ENCODE assay signal across 23 mouse cellular contexts in genomic region chr4:59610411-59610810, GRCm38 (mm10). TPM values are rescaled to one million over a fixed set of nuclear protein-coding genes. Genes with fewer than 3 reads are reported as not detected.
DNase-seq lines count a peak whose midpoint lies in the region; ATAC-seq and TF ChIP-seq lines count a peak whose summit lies in the region.
"Had no signal": no experiment of that assay in that cellular context is flagged by ENCODE, and none has a peak within 500 bp of the region (broad histone marks: within the 10 kb centered on the region; RNA-seq: fewer than 3 reads in every experiment).

No protein-coding gene starts in this region.

- H3K36me3 ChIP-seq in lung, embryonic 14.5 days (ENCODE audit: insufficient read depth): no peaks in the 10 kb centered on the region
- H3K36me3 ChIP-seq in MEL (ENCODE audit: control insufficient read depth in 1 of 2, insufficient read depth in 2 of 2, low read length in 2 of 2): no peaks in the 10 kb centered on the region; a peak in 1 of 4 replicates
- H3K36me3 ChIP-seq: forebrain, embryonic 10.5 days had no signal

- WGBS in lung, embryonic 14.5 days: 59% methylated on average over 3 of the region's 3 CpGs

- H3K9me3 ChIP-seq in lung, embryonic 14.5 days (ENCODE audit: low read depth, low read length): no peaks in the 10 kb centered on the region
- H3K9me3 ChIP-seq in MEL (replicated peaks; ENCODE audit: insufficient read depth, low read length): no peaks in the 10 kb centered on the region
- H3K9me3 ChIP-seq: embryonic facial prominence, embryonic 15.5 days; forebrain, embryonic 10.5 days; G1E; heart, embryonic 10.5 days; hindbrain, embryonic 13.5 days had no signal

- no peaks in the 10 kb centered on the region for H3K27me3 ChIP-seq in lung, embryonic 14.5 days (ENCODE audit: insufficient read depth, low read length)
- no peaks in the 10 kb centered on the region for H3K27me3 ChIP-seq in MEL (ENCODE audit: control insufficient read depth in 1 of 2, insufficient read depth in 2 of 2, low read length in 2 of 2)
- H3K27me3 ChIP-seq: embryonic facial prominence, embryonic 15.5 days; hindbrain, embryonic 13.5 days had no signal

- no peak for TF ChIP-seq POLR2A in MEL (IDR thresholded peaks at IDR 0.05; ENCODE audit: control insufficient read depth in 1 of 2, insufficient read depth in 1 of 2, low read depth in 1 of 2, low read length in 2 of 2, poor library complexity in 1 of 2)

- ATAC-seq in lung, embryonic 14.5 days (ENCODE audit: insufficient read depth): peak; percentile 17; the same call in 1 of the 2 replicates
- ATAC-seq: forebrain, embryonic 14.5 days; hindbrain, postnatal 0 days had no signal

- H3K27ac ChIP-seq in lung, embryonic 14.5 days (ENCODE audit: low read depth): no peak overlapping the region
- no peak overlapping the region for H3K27ac ChIP-seq in MEL (ENCODE audit: control insufficient read depth, low read depth, low read length)
- H3K27ac ChIP-seq: embryonic facial prominence, embryonic 15.5 days; forebrain, embryonic 10.5 days; heart, embryonic 10.5 days; hindbrain, embryonic 13.5 days; hindbrain, postnatal 0 days had no signal

- TF ChIP-seq CTCF in lung, embryonic 14.5 days (IDR thresholded peaks at IDR 0.05; ENCODE audit: low read depth): no peak
- no peak for TF ChIP-seq CTCF in MEL (IDR thresholded peaks at IDR 0.05 in 2 of 3, conservative IDR thresholded peaks at IDR 0.05 in 1 of 3; ENCODE audit: control insufficient read depth in 1 of 3, insufficient read depth in 1 of 3, low read depth in 2 of 3, low read length in 3 of 3, poor library complexity in 1 of 3, severe bottlenecking in 1 of 3)

- H3K4me2 ChIP-seq in lung, embryonic 14.5 days: no peak overlapping the region
- H3K4me2 ChIP-seq: embryonic facial prominence, embryonic 15.5 days; hindbrain, embryonic 13.5 days had no signal

- no peak for TF ChIP-seq EP300 in MEL (IDR thresholded peaks at IDR 0.05; ENCODE audit: low read depth in 1 of 2, low read length in 2 of 2)

- peak; percentile 69 for DNase-seq in lung, embryonic 14.5 days
- DNase-seq in lung, postnatal 10 days: no peak
- peak; percentile 22 for DNase-seq in 416B (ENCODE audit: low read depth)
- peak; percentile 39 for DNase-seq in A20 (ENCODE audit: low read depth, low spot score)
- DNase-seq in MEL (ENCODE audit: low read depth, low spot score): no peak
- DNase-seq in layer of hippocampus, adult 11-12 months (ENCODE audit: low spot score): no peak
- no peak for DNase-seq in adrenal gland, postnatal 14 days
- DNase-seq in adrenal gland, postnatal 4 days (ENCODE audit: low spot score in 2 of 2): no peak
- DNase-seq: adrenal gland, postnatal 10 days; cerebellum, adult 18-20 months; cerebellum, adult 9-11 months; cerebellum, postnatal 36 days; gastrocnemius, postnatal 36 days; heart, adult 18-20 months; heart, postnatal 14 days had no signal

- no peaks in the 10 kb centered on the region for H3K79me2 ChIP-seq in MEL (ENCODE audit: control insufficient read depth, insufficient read depth, low read length, poor library complexity)

- no peak overlapping the region for H3K4me3 ChIP-seq in lung, embryonic 14.5 days (ENCODE audit: low read depth, low read length)
- H3K4me3 ChIP-seq in MEL (ENCODE audit: control insufficient read depth in 1 of 2, insufficient read depth in 1 of 2, low read depth in 2 of 2, low read length in 2 of 2): no peak overlapping the region
- H3K4me3 ChIP-seq: embryonic facial prominence, embryonic 15.5 days; erythroblast, embryonic 14.5 days; forebrain, embryonic 10.5 days; heart, embryonic 10.5 days; hindbrain, embryonic 13.5 days had no signal

- H3K4me1 ChIP-seq in lung, embryonic 14.5 days (ENCODE audit: insufficient read depth): no peaks in the 10 kb centered on the region
- no peaks in the 10 kb centered on the region for H3K4me1 ChIP-seq in MEL (ENCODE audit: control insufficient read depth in 1 of 2, insufficient read depth in 2 of 2, low read length in 2 of 2)
- H3K4me1 ChIP-seq: embryonic facial prominence, embryonic 15.5 days; forebrain, embryonic 10.5 days; heart, embryonic 10.5 days; hindbrain, embryonic 13.5 days had no signal

- H3K9ac ChIP-seq in lung, embryonic 14.5 days: no peak overlapping the region
- H3K9ac ChIP-seq in MEL (ENCODE audit: control insufficient read depth, low read depth, low read length, poor library complexity, severe bottlenecking): no peak overlapping the region
- H3K9ac ChIP-seq: embryonic facial prominence, embryonic 15.5 days; hindbrain, embryonic 13.5 days had no signal

- TF ChIP-seq RAD21 in MEL (IDR thresholded peaks at IDR 0.05; ENCODE audit: low read depth, low read length): no peak

TF ChIP-seq in MEL, 35 proteins besides CTCF, POLR2A, EP300 and RAD21:
- 0 out of 2 replicates have a peak, but pooled peaks have one; percentile 20 for TF ChIP-seq TCF12 (IDR thresholded peaks at IDR 0.05; ENCODE audit: low read depth, low read length)
- no peak for TF ChIP-seq JUND (IDR thresholded peaks at IDR 0.05; ENCODE audit: low read depth, low read length)
TF ChIP-seq in MEL: peak in this region for 1.

RNA-seq across cellular contexts. Expression of gene E130308A19Rik, which starts 15.6 kb away (rescaled TPM):
- 29.3 and 29.6 TPM in 2 replicates for polyA plus RNA-seq in lung, embryonic 14.5 days (2014; fragmentation: Nextera tagmentation; extraction: Ambion mirVana)
- total RNA-seq in MEL (2012; rRNA removed): 4.0 and 5.6 TPM in 2 replicates
- 10 to 100 TPM in 1 of 2 experiments, not detected in 1; 12.5 TPM for polyA plus RNA-seq in MEL (2012; ENCODE audit: insufficient read depth in 1 of 2, insufficient read length in 2 of 2, low read depth in 1 of 2, low replicate concordance in 2 of 2, missing spikeins in 1 of 2)
- total RNA-seq in adrenal gland, postnatal 14 days (2021): 17.2 and 18.0 TPM in 2 replicates
- 10 to 100 TPM; 27.4 to 32.9 TPM for total RNA-seq in adrenal gland, postnatal 4 days (2021)

RNA-seq across cellular contexts. Expression of gene Hsdl2, which starts 29.0 kb away (rescaled TPM):
- polyA plus RNA-seq in lung, embryonic 14.5 days (2014; fragmentation: Nextera tagmentation; extraction: Ambion mirVana): 17.7 and 17.9 TPM in 2 replicates
- total RNA-seq in MEL (2012; rRNA removed): 8.4 and 10.6 TPM in 2 replicates
- 10 to 100 TPM in 1 of 2 experiments, not detected in 1; 15.0 TPM for polyA plus RNA-seq in MEL (2012; ENCODE audit: insufficient read depth in 1 of 2, insufficient read length in 2 of 2, low read depth in 1 of 2, low replicate concordance in 2 of 2, missing spikeins in 1 of 2)
- total RNA-seq in adrenal gland, postnatal 14 days (2021): 135 and 145 TPM in 2 replicates
- total RNA-seq in adrenal gland, postnatal 4 days (2021): 10 to 100 TPM; 64.9 to 67.0 TPM

Comparison
In these comparisons a context has a peak if more than half of its experiments do, and no peak if none do; other contexts are left out.
1. DNase-seq: peak in lung, embryonic 14.5 days (single experiment), 416B (single experiment) and A20 (single experiment); none in lung, postnatal 10 days (single experiment), MEL (single experiment), layer of hippocampus, adult 11-12 months (single experiment), adrenal gland, postnatal 14 days (single experiment) and adrenal gland, postnatal 4 days (0 of 2).